14 mouse cellular contexts compared by ENCODE assay signal in genomic region chr8:86324542-86324941, GRCm38 (mm10).
A peak's percentile ranks its signal among the peaks of the same experiment; 100 is the strongest.
DNase-seq lines count a peak whose midpoint lies in the region; ATAC-seq and TF ChIP-seq lines count a peak whose summit lies in the region.
"Had no signal": no experiment of that assay in that cellular context is flagged by ENCODE, and none has a peak within 500 bp of the region (broad histone marks: within the 10 kb centered on the region; RNA-seq: fewer than 3 reads in every experiment).

No protein-coding gene starts in this region.

- no peak for TF ChIP-seq CTCF in hindbrain, postnatal 0 days (IDR thresholded peaks at IDR 0.05; ENCODE audit: low read depth)

- no peaks in the 10 kb centered on the region for H3K9me3 ChIP-seq in hindbrain, embryonic 12.5 days (replicated peaks)
- no peaks in the 10 kb centered on the region for H3K9me3 ChIP-seq in hindbrain, postnatal 0 days (ENCODE audit: low read length)
- H3K9me3 ChIP-seq in embryonic facial prominence, embryonic 10.5 days: no peaks in the 10 kb centered on the region
- H3K9me3 ChIP-seq: heart, embryonic 15.5 days; limb, embryonic 12.5 days had no signal

- H3K27ac ChIP-seq in hindbrain, embryonic 12.5 days: peak overlapping the region; percentile 67
- H3K27ac ChIP-seq in hindbrain, postnatal 0 days: no peak overlapping the region
- H3K27ac ChIP-seq in embryonic facial prominence, embryonic 10.5 days (replicated peaks): no peak overlapping the region
- H3K27ac ChIP-seq: heart, embryonic 15.5 days; limb, embryonic 12.5 days; stomach, postnatal 0 days had no signal

- no peak overlapping the region for H3K4me3 ChIP-seq in hindbrain, embryonic 12.5 days
- no peak overlapping the region for H3K4me3 ChIP-seq in hindbrain, postnatal 0 days (ENCODE audit: low read length)
- no peak overlapping the region for H3K4me3 ChIP-seq in embryonic facial prominence, embryonic 10.5 days
- H3K4me3 ChIP-seq: heart, embryonic 15.5 days; limb, embryonic 12.5 days had no signal

- H3K4me1 ChIP-seq in hindbrain, embryonic 12.5 days: peaks cover 28% of the 10 kb centered on the region
- peaks cover 8% of the 10 kb centered on the region for H3K4me1 ChIP-seq in hindbrain, postnatal 0 days (ENCODE audit: insufficient read depth, low read length)
- H3K4me1 ChIP-seq in embryonic facial prominence, embryonic 10.5 days: no peaks in the 10 kb centered on the region
- H3K4me1 ChIP-seq: heart, embryonic 15.5 days; limb, embryonic 12.5 days had no signal

- no peak for DNase-seq in hindbrain, postnatal 0 days (ENCODE audit: low spot score)
- DNase-seq in right cerebral cortex, postnatal 36 days (ENCODE audit: low spot score in 2 of 2): peak; percentile 21 to 23
- DNase-seq in right cerebral cortex, postnatal 4 days: no peak
- DNase-seq in left cerebral cortex, postnatal 25 days (ENCODE audit: low spot score in 2 of 2): peak; percentile 42 to 81
- no peak for DNase-seq in cerebellum, postnatal 36 days
- DNase-seq in embryonic facial prominence, embryonic 10.5 days (ENCODE audit: low spot score): no peak
- DNase-seq in urinary bladder, adult 2 months (ENCODE audit: low spot score): no peak
- DNase-seq: kidney, postnatal 10 days; layer of hippocampus, adult 9-11 months; spleen, adult 18-20 months had no signal

- ATAC-seq in hindbrain, embryonic 12.5 days (ENCODE audit: low FRiP score): no peak
- ATAC-seq in hindbrain, postnatal 0 days: no peak

- 0 out of 2 replicates have a peak, but pooled peaks cover 5% of the 10 kb centered on the region for H3K27me3 ChIP-seq in hindbrain, embryonic 12.5 days
- H3K27me3 ChIP-seq in hindbrain, postnatal 0 days (ENCODE audit: insufficient read depth, low read length): no peaks in the 10 kb centered on the region
- peaks cover 5% of the 10 kb centered on the region; the same call in 1 of the 2 replicates for H3K27me3 ChIP-seq in embryonic facial prominence, embryonic 10.5 days (replicated peaks; ENCODE audit: low read depth, poor library complexity, severe bottlenecking)
- H3K27me3 ChIP-seq: heart, embryonic 15.5 days; limb, embryonic 12.5 days had no signal

- H3K4me2 ChIP-seq in hindbrain, embryonic 12.5 days (replicated peaks): no peak overlapping the region
- H3K4me2 ChIP-seq in hindbrain, postnatal 0 days (ENCODE audit: low read depth, low read length): no peak overlapping the region
- H3K4me2 ChIP-seq: heart, embryonic 15.5 days; limb, embryonic 12.5 days had no signal

- H3K36me3 ChIP-seq in hindbrain, embryonic 12.5 days: no peaks in the 10 kb centered on the region
- H3K36me3 ChIP-seq in hindbrain, postnatal 0 days (ENCODE audit: insufficient read depth, low read length): no peaks in the 10 kb centered on the region
- no peaks in the 10 kb centered on the region for H3K36me3 ChIP-seq in embryonic facial prominence, embryonic 10.5 days (replicated peaks)
- H3K36me3 ChIP-seq: heart, embryonic 15.5 days; limb, embryonic 12.5 days had no signal

- H3K9ac ChIP-seq in hindbrain, embryonic 12.5 days: no peak overlapping the region
- H3K9ac ChIP-seq in hindbrain, postnatal 0 days (replicated peaks; ENCODE audit: low read length): no peak overlapping the region
- H3K9ac ChIP-seq: heart, embryonic 15.5 days; limb, embryonic 12.5 days had no signal

- intact Hi-C loops in left cerebral cortex, postnatal 25 days (cut with DNase I): loop anchor here (5.0 kb wide), 1 partner anchor 148 kb away; no protein-coding TSS in a partner anchor

- 64% methylated on average over 4 of the region's 4 CpGs for WGBS in hindbrain, embryonic 12.5 days
- WGBS in hindbrain, postnatal 0 days: 44% methylated on average over 4 of the region's 4 CpGs
- WGBS in embryonic facial prominence, embryonic 10.5 days: 74% methylated on average over 4 of the region's 4 CpGs

Comparison
In these comparisons a context has a peak if more than half of its experiments do, and no peak if none do; other contexts are left out.
1. DNase-seq: peak in right cerebral cortex, postnatal 36 days (2 of 2) and left cerebral cortex, postnatal 25 days (2 of 2); none in hindbrain, postnatal 0 days (single experiment), right cerebral cortex, postnatal 4 days (single experiment), cerebellum, postnatal 36 days (0 of 2), embryonic facial prominence, embryonic 10.5 days (single experiment) and urinary bladder, adult 2 months (single experiment).